Mouse (Mus musculus): ENCODE results near the gene Tmem246. TPM values are rescaled to one million over a fixed set of nuclear protein-coding genes. Genes with fewer than 3 reads are reported as not detected.
"Not testable (repeated sequence)": the region's sequence is repeated elsewhere in the genome, so short reads cannot be mapped to it uniquely, and the experiment has no call there.

Gene Tmem246
- polyA plus RNA-seq (2016; fragmentation: Nextera tagmentation; extraction: Ambion mirVana) = 14.2 and 21.4 TPM in 2 replicates

DNA sequence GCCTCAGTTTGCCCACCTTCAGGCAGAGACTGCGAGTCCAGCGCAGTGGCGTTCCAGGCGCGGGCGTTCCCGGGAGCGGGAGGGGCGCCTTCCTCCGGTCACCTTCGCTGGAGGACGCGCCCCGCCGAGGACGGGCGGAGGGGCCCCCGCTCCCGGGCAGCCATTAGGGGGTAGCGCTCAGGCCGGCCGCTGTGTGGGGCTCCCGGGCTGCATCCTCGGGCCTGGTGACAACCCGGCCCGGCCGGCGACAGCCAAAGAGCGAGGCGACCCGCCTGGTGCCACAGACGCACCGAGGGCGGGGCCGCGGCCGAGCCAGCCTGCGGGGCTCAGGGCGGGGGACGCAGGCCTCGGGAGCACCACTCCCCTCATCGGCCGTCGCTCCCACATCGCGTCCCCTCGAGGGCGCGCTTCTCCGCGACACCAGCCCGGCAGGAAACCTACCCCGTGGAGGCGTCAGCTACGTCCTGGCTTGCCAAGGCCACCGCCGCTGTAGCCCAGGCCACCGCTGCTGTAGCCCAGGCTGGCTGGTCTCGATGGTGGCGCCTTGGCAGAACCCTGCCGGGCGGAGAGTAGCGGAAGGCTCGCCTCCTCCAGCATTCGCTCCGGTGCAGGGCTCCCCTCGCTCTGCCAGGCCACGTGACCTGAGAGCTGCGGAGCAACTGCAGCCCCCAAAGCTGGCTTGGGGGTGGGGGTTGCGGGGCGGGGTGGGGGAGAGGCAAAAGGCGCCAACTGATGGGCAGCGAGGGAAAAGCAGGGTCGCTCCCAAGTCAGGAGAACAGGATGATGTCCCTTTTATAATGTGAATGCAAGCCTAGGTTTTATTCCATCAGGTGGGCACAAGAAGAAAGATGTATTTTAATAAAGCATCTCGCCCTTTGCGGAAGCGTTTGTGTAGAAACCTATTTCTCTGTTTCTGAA, at the start of gene Tmem246:
TSS of gene Tmem246 (minus strand) at position 694 of the 918 bp plus-strand sequence.
- peaks cover 11% of the 10 kb centered on the region; the same call in 1 of the 2 replicates for H3K4me1 ChIP-seq (replicated peaks)
- DNase-seq (ENCODE audit: low spot score) = peak; percentile 83
- peak within 1 kb of the TSS; percentile 90 for H3K27ac ChIP-seq
- no peaks in the 10 kb centered on the region for H3K9me3 ChIP-seq
- no peaks in the 10 kb centered on the region for H3K36me3 ChIP-seq
- H3K4me3 ChIP-seq = peak within 1 kb of the TSS; percentile 83
- under 1% methylated on average over 77 of the region's 77 CpGs for WGBS
- no peaks in the 10 kb centered on the region for H3K27me3 ChIP-seq (ENCODE audit: insufficient read depth, poor library complexity, severe bottlenecking)

GRCm38 (mm10) chr4:49639913-49640312, 42.2 kb upstream of the Tmem246 start:
- Histone ChIP-seq H3K4me1 (replicated peaks) (no peaks in the 10 kb centered on the region), H3K4me3 (no peak overlapping the region), H3K27me3 (ENCODE audit: insufficient read depth, poor library complexity, severe bottlenecking) (no peaks in the 10 kb centered on the region), H3K27ac (no peak overlapping the region), H3K9me3 (no peaks in the 10 kb centered on the region), H3K36me3 (peaks cover 99% of the 10 kb centered on the region)
- DNase-seq (ENCODE audit: low spot score) = no peak
- WGBS = 84% methylated on average over 2 of the region's 2 CpGs

DNA sequence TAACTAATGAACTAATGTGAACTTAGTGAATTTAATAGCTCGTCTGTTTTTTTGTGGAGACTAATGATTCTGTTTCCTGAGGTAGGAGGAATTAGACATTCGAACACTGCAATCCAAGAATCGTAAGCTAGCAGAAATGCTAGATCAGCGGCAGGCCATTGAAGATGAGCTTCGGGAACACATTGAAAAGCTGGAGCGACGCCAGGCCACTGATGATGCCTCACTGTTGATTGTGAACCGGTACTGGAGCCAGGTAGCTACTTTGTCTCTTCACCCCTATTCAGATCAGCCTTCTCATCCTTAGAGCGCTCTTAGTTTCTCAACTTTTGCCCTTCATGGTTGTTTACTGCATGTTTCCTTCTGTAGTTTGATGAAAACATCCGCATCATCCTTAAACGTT, 40.1 kb upstream of the Tmem246 start:
- Histone ChIP-seq H3K36me3 (peaks cover 92% of the 10 kb centered on the region), H3K27me3 (ENCODE audit: insufficient read depth, poor library complexity, severe bottlenecking) (no peaks in the 10 kb centered on the region)

DNA sequence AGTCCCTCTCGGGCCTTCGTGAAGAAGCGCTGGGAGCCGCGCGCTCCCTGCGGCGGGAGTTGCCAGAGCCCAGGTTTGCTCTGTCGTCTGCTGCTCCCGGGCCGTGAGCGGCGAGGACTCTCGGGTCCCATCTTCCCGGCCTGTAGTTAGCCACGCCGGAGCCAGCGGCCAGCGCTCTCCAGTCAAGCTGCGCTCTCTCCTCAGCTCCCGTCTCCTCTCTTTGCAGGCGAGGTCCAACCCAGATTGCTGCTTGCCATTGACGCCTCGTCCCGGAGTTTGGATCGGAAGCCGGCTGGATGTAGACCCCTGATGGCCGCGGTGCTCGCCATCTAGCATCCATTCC, 34.4 kb upstream of the Tmem246 start:
- peaks cover 13% of the 10 kb centered on the region for H3K4me1 ChIP-seq (replicated peaks)
- no peak for DNase-seq (ENCODE audit: low spot score)
- H3K9me3 ChIP-seq = no peaks in the 10 kb centered on the region
- H3K27me3 ChIP-seq (ENCODE audit: insufficient read depth, poor library complexity, severe bottlenecking) = no peaks in the 10 kb centered on the region
- H3K36me3 ChIP-seq = peaks cover 36% of the 10 kb centered on the region
- WGBS = under 1% methylated on average over 30 of the region's 30 CpGs
- peak overlapping the region; percentile 76 for H3K4me3 ChIP-seq
- peak overlapping the region; percentile 90 for H3K27ac ChIP-seq

More for the DNA sequence above, 40.1 kb upstream of the Tmem246 start:
- Histone ChIP-seq H3K27ac (no peak overlapping the region), H3K9me3 (no peaks in the 10 kb centered on the region), H3K4me3 (no peak overlapping the region), H3K4me1 (replicated peaks) (peaks cover 10% of the 10 kb centered on the region)
- 94% methylated on average over 11 of the region's 11 CpGs for WGBS
- no peak for DNase-seq (ENCODE audit: low spot score)

- H3K4me1 ChIP-seq (replicated peaks) = peaks cover 13% of the 10 kb centered on the region
- no peaks in the 10 kb centered on the region for H3K27me3 ChIP-seq (ENCODE audit: insufficient read depth, poor library complexity, severe bottlenecking)
- H3K9me3 ChIP-seq = no peaks in the 10 kb centered on the region
- peak within 1 kb of the TSS; percentile 90 for H3K27ac ChIP-seq
- peak within 1 kb of the TSS; percentile 76 for H3K4me3 ChIP-seq
- 4% methylated on average over 37 of the region's 37 CpGs for WGBS
- H3K36me3 ChIP-seq = peaks cover 30% of the 10 kb centered on the region
- peak; percentile 94 for DNase-seq (ENCODE audit: low spot score)
These were observed 33.9 kb upstream of the Tmem246 start, which contains the start of gene Rnf20 for GRCm38 (mm10) chr4:49631319-49632138. Gene Rnf20, plus strand, starts transcription at chr4:49632006.

GRCm38 (mm10) chr4:49628941-49629340, 31.3 kb upstream of the Tmem246 start:
- no peaks in the 10 kb centered on the region for H3K9me3 ChIP-seq
- WGBS = 72% methylated on average over 5 of the region's 5 CpGs
- no peak overlapping the region for H3K27ac ChIP-seq
- H3K4me1 ChIP-seq (replicated peaks) = peaks cover 13% of the 10 kb centered on the region
- H3K27me3 ChIP-seq (ENCODE audit: insufficient read depth, poor library complexity, severe bottlenecking) = no peaks in the 10 kb centered on the region
- H3K4me3 ChIP-seq = no peak overlapping the region
- H3K36me3 ChIP-seq = peaks cover 5% of the 10 kb centered on the region
- DNase-seq (ENCODE audit: low spot score) = no peak

DNA sequence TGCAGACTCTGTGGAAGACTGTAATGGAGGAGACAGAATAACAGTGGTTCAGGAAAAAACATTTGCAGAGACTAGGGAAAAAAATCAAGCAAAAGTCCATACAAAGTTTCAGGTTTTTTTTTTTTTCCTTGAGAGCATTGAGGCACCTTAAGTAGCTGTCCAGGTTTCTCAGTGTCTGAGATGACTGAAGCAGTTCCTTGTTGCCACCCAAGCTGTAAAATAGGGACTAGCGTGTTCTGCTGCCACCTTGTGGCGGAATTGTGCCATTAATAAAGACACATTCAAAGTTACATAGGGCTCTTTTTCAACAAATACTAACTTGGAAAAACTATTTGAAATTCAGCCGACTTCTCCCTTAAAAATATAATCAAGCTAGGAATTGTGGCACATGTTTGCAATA, 29.3 kb upstream of the Tmem246 start:
- H3K4me3 ChIP-seq = no peak overlapping the region
- H3K27me3 ChIP-seq (ENCODE audit: insufficient read depth, poor library complexity, severe bottlenecking) = no peaks in the 10 kb centered on the region
- WGBS = 10% methylated on average over 3 of the region's 3 CpGs
- no peaks in the 10 kb centered on the region for H3K9me3 ChIP-seq
- H3K4me1 ChIP-seq (replicated peaks) = no peaks in the 10 kb centered on the region; the same call in 1 of the 2 replicates
- H3K27ac ChIP-seq = no peak overlapping the region
- no peaks in the 10 kb centered on the region for H3K36me3 ChIP-seq
- DNase-seq (ENCODE audit: low spot score) = peak; percentile 59

DNA sequence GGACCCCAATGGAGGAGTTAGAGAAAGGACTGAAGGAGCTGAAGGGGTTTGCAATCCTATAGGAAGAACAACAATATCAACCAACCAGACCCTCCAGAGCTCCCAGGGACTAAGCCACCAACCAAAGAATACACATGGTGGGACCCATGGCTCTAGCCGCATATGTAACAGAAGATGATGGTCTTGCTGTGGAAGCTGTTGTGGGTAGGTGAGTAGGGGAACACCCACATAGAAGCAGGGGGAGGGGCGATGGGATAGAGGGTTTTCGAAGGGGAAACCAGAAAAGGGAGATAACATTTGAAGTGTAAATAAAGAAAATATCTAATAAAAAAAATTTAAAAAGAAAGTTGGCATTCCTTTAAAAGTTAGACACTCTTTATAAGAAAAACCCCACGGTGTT, 27.3 kb upstream of the Tmem246 start:
- not testable (repeated sequence) for H3K4me1 ChIP-seq (replicated peaks); H3K27me3 ChIP-seq (ENCODE audit: insufficient read depth, poor library complexity, severe bottlenecking); H3K27ac ChIP-seq; H3K9me3 ChIP-seq; H3K36me3 ChIP-seq; H3K4me3 ChIP-seq; DNase-seq (ENCODE audit: low spot score)
- 89% methylated on average over 4 of the region's 4 CpGs for WGBS

- no peaks in the 10 kb centered on the region for H3K27me3 ChIP-seq (ENCODE audit: insufficient read depth, poor library complexity, severe bottlenecking)
- no peaks in the 10 kb centered on the region for H3K36me3 ChIP-seq
- H3K4me1 ChIP-seq (replicated peaks) = no peaks in the 10 kb centered on the region; the same call in 1 of the 2 replicates
- H3K27ac ChIP-seq = no peak overlapping the region
- no peak for DNase-seq (ENCODE audit: low spot score)
- WGBS = 91% methylated on average over 4 of the region's 4 CpGs
- H3K4me3 ChIP-seq = no peak overlapping the region
- H3K9me3 ChIP-seq = no peaks in the 10 kb centered on the region
These were observed 26.2 kb upstream of the Tmem246 start for GRCm38 (mm10) chr4:49623916-49624315.

DNA sequence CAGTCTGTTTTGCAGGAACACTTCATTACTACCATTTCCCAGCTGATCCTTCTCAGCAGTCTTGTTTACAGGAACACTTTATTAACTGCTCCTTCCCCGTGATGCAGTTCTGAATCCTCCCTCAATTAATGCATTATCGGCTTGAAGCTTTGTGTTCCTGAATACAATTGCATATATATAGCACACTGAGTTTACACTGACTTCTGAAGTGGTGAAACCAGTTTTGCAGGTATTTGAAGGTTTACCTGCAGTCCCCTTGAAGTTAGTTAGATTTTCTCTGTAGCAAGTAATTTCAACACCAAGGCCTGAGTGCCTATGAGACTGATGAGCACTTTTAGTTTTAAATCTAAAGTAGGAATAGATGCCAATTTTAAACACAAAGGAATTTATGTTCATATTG, 24.6 kb upstream of the Tmem246 start:
- Histone ChIP-seq H3K9me3 (no peaks in the 10 kb centered on the region), H3K4me3 (no peak overlapping the region), H3K27ac (no peak overlapping the region), H3K27me3 (ENCODE audit: insufficient read depth, poor library complexity, severe bottlenecking) (no peaks in the 10 kb centered on the region), H3K36me3 (no peaks in the 10 kb centered on the region), H3K4me1 (replicated peaks) (no peaks in the 10 kb centered on the region; the same call in 1 of the 2 replicates)
- 78% methylated on average over 2 of the region's 2 CpGs for WGBS
- no peak for DNase-seq (ENCODE audit: low spot score)

- H3K27ac ChIP-seq; H3K36me3 ChIP-seq; DNase-seq (ENCODE audit: low spot score); H3K4me3 ChIP-seq; H3K27me3 ChIP-seq (ENCODE audit: insufficient read depth, poor library complexity, severe bottlenecking); H3K9me3 ChIP-seq; H3K4me1 ChIP-seq (replicated peaks): not testable (repeated sequence)
- 93% methylated on average over 7 of the region's 7 CpGs for WGBS
These were observed 22.2 kb upstream of the Tmem246 start for GRCm38 (mm10) chr4:49619861-49620260.

- Histone ChIP-seq H3K4me1 (replicated peaks) (no peaks in the 10 kb centered on the region), H3K36me3 (no peaks in the 10 kb centered on the region), H3K27me3 (ENCODE audit: insufficient read depth, poor library complexity, severe bottlenecking) (no peaks in the 10 kb centered on the region), H3K9me3 (no peaks in the 10 kb centered on the region), H3K4me3 (no peak overlapping the region), H3K27ac (no peak overlapping the region)
- no peak for DNase-seq (ENCODE audit: low spot score)
- WGBS = 94% methylated on average over 10 of the region's 10 CpGs
These were observed 19.2 kb upstream of the Tmem246 start for GRCm38 (mm10) chr4:49616924-49617323.

DNA sequence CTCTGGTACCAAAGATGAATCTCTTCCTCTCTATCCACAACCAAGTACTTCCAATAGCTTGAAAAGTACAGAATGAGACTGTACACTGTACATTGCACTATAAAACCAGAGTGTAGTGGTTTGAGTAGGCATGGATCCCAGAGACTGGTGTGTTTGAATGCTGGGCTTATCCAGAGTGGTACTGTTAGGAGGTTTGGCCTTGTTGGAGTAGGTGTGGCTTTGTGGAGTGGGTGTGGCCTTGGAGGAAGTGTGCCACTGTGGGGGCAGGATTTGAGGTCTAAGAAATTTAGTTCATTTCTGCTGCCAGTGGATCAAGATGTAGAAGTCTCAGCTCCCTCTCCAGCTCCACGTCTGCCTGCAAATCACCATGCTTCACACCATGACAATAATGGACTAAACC, 7.8 kb upstream of the Tmem246 start:
- DNase-seq (ENCODE audit: low spot score) = no peak
- Histone ChIP-seq H3K27me3 (ENCODE audit: insufficient read depth, poor library complexity, severe bottlenecking) (no peaks in the 10 kb centered on the region), H3K36me3 (no peaks in the 10 kb centered on the region), H3K4me3 (no peak overlapping the region), H3K9me3 (no peaks in the 10 kb centered on the region), H3K27ac (no peak overlapping the region), H3K4me1 (replicated peaks) (no peaks in the 10 kb centered on the region)
- 82% methylated on average over 1 of the region's 1 CpGs for WGBS

Data from hindbrain, embryonic 10.5 days (tissue).